9 mouse cellular contexts compared by ENCODE assay signal in the genomic region with DNA sequence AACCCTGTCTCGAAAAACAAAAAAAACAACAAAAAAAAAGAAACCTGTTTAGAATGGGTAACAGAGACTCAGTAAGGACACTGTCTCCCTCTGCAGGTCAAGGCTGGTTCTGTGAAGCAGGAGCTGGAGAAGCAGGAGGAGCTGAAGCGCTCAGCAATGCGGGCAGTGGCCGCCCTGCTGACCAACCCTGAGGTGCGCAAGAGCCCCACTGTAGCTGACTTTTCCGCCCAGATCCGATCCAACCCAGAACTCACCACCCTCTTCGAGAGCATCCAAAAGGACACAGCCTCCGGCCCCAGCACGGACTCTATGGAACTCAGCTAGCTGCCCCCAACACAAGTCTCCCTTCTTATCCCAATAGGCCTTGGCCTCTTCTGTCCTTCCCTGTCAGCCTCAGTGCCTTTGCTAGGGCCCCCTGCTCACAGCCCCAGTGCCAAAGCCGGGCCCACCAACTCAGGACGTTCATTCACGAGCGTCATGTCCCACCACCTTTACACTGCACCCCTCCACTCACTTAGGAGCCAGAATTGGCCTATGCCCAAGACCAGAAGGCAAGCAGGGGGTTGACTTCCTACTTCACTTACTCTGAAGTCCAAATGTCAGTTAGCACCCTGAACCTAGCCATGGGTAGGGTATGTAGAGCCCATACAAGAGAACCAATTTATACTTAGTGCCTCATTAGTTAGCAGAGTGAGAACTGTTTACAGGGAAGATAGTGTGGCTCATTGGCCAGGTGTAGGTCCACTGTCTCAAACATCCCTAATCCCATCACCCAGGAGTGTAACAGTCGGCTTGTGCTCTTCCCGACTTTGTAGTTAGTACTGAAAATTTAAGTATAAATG. TPM values are rescaled to one million over a fixed set of nuclear protein-coding genes. Genes with fewer than 3 reads are reported as not detected.
DNase-seq lines count a peak whose midpoint lies in the region; ATAC-seq and TF ChIP-seq lines count a peak whose summit lies in the region.
"Had no signal": no experiment of that assay in that cellular context is flagged by ENCODE, and none has a peak within 500 bp of the region (broad histone marks: within the 10 kb centered on the region; RNA-seq: fewer than 3 reads in every experiment).

No protein-coding gene starts in this region.

- no peaks in the 10 kb centered on the region for H3K27me3 ChIP-seq in embryonic facial prominence, embryonic 14.5 days (replicated peaks; ENCODE audit: control insufficient read depth, insufficient read depth, low read length)
- no peaks in the 10 kb centered on the region for H3K27me3 ChIP-seq in heart, embryonic 10.5 days (ENCODE audit: insufficient read depth, poor library complexity, severe bottlenecking)
- no peaks in the 10 kb centered on the region for H3K27me3 ChIP-seq in kidney, embryonic 14.5 days (ENCODE audit: control insufficient read depth, insufficient read depth, low read length)
- H3K27me3 ChIP-seq in testis, adult 2 months (ENCODE audit: control insufficient read depth, insufficient read depth, low read length) = no peaks in the 10 kb centered on the region
- H3K27me3 ChIP-seq: embryonic facial prominence, embryonic 15.5 days had no signal

- H3K27ac ChIP-seq in embryonic facial prominence, embryonic 14.5 days (replicated peaks; ENCODE audit: low read depth, low read length) = no peak overlapping the region
- H3K27ac ChIP-seq in heart, embryonic 10.5 days = no peak overlapping the region
- H3K27ac ChIP-seq in kidney, embryonic 14.5 days (ENCODE audit: low read depth, low read length) = peak overlapping the region; percentile 47; the same call in 1 of the 2 replicates
- H3K27ac ChIP-seq in testis, adult 2 months (ENCODE audit: control insufficient read depth, insufficient read depth, low read depth, low read length) = no peak overlapping the region
- H3K27ac ChIP-seq: embryonic facial prominence, embryonic 15.5 days had no signal

- peak; percentile 80 for DNase-seq in CD4-positive, CD25-positive, alpha-beta regulatory T cell, adult 2 months (ENCODE audit: low read depth, low spot score)
- DNase-seq in adrenal gland, postnatal 25 days = peak; percentile 70
- DNase-seq in embryonic facial prominence, embryonic 14.5 days (ENCODE audit: low spot score) = peak; percentile 80
- peak; percentile 84 for DNase-seq in heart, embryonic 10.5 days (ENCODE audit: low spot score)
- peak; percentile 68 for DNase-seq in liver
- DNase-seq in natural killer cell, adult 2 months (ENCODE audit: low spot score in 2 of 2) = peak; percentile 47 to 56

- peak; percentile 54; the same call in 1 of the 2 replicates for TF ChIP-seq CTCF in testis, adult 2 months (IDR thresholded peaks at IDR 0.05; ENCODE audit: control insufficient read depth, insufficient read depth, insufficient replicate concordance, low read depth, low read length)

- ATAC-seq in embryonic facial prominence, embryonic 14.5 days (ENCODE audit: low read depth) = peak; percentile 35
- peak; percentile 71 for ATAC-seq in kidney, embryonic 14.5 days (ENCODE audit: low FRiP score, low TSS enrichment)

- 40% methylated on average over 14 of the region's 16 CpGs for WGBS in embryonic facial prominence, embryonic 14.5 days
- WGBS in heart, embryonic 10.5 days = 45% methylated on average over 16 of the region's 16 CpGs
- WGBS in kidney, embryonic 14.5 days = 42% methylated on average over 16 of the region's 16 CpGs

- H3K9me3 ChIP-seq in embryonic facial prominence, embryonic 14.5 days (ENCODE audit: control insufficient read depth, low read length) = no peaks in the 10 kb centered on the region
- H3K9me3 ChIP-seq in heart, embryonic 10.5 days = no peaks in the 10 kb centered on the region
- H3K9me3 ChIP-seq in kidney, embryonic 14.5 days (ENCODE audit: control insufficient read depth, low read length) = no peaks in the 10 kb centered on the region
- H3K9me3 ChIP-seq: embryonic facial prominence, embryonic 15.5 days had no signal

- no peak overlapping the region for H3K4me2 ChIP-seq in embryonic facial prominence, embryonic 14.5 days (ENCODE audit: low read depth, low read length)
- H3K4me2 ChIP-seq in kidney, embryonic 14.5 days (replicated peaks; ENCODE audit: low read depth, low read length) = no peak overlapping the region
- H3K4me2 ChIP-seq: embryonic facial prominence, embryonic 15.5 days had no signal

- peaks cover 11% of the 10 kb centered on the region for H3K4me1 ChIP-seq in embryonic facial prominence, embryonic 14.5 days (ENCODE audit: control insufficient read depth, insufficient read depth, low read length)
- H3K4me1 ChIP-seq in heart, embryonic 10.5 days = peaks cover 19% of the 10 kb centered on the region
- H3K4me1 ChIP-seq in kidney, embryonic 14.5 days (ENCODE audit: control insufficient read depth, insufficient read depth, low read length) = peaks cover 15% of the 10 kb centered on the region
- peaks cover 2% of the 10 kb centered on the region for H3K4me1 ChIP-seq in testis, adult 2 months (ENCODE audit: control insufficient read depth, insufficient read depth, low read length)

- TF ChIP-seq POLR2A in testis, adult 2 months (IDR thresholded peaks at IDR 0.05; ENCODE audit: control insufficient read depth, low read depth, low read length) = no peak

- no peak overlapping the region for H3K9ac ChIP-seq in embryonic facial prominence, embryonic 14.5 days (ENCODE audit: low read depth, low read length)
- no peak overlapping the region for H3K9ac ChIP-seq in kidney, embryonic 14.5 days (ENCODE audit: low read depth, low read length)
- H3K9ac ChIP-seq: embryonic facial prominence, embryonic 15.5 days had no signal

- H3K36me3 ChIP-seq in embryonic facial prominence, embryonic 14.5 days (ENCODE audit: control insufficient read depth, insufficient read depth, low read length) = peaks cover 84% of the 10 kb centered on the region
- H3K36me3 ChIP-seq in heart, embryonic 10.5 days = peaks cover 85% of the 10 kb centered on the region
- H3K36me3 ChIP-seq in kidney, embryonic 14.5 days (ENCODE audit: control insufficient read depth, insufficient read depth, low read length) = peaks cover 81% of the 10 kb centered on the region
- H3K36me3 ChIP-seq in testis, adult 2 months (ENCODE audit: control insufficient read depth, insufficient read depth, low read length) = peaks cover 5% of the 10 kb centered on the region

- no peak overlapping the region for H3K4me3 ChIP-seq in embryonic facial prominence, embryonic 14.5 days (ENCODE audit: low read depth, low read length)
- H3K4me3 ChIP-seq in heart, embryonic 10.5 days = no peak overlapping the region
- H3K4me3 ChIP-seq in kidney, embryonic 14.5 days (ENCODE audit: low read length) = no peak overlapping the region
- no peak overlapping the region for H3K4me3 ChIP-seq in testis, adult 2 months (ENCODE audit: control insufficient read depth, low read depth, low read length)
- H3K4me3 ChIP-seq: embryonic facial prominence, embryonic 15.5 days had no signal

RNA-seq across cellular contexts. Expression of gene Rpl32, which starts 4.8 kb away (rescaled TPM):
- total RNA-seq in adrenal gland, postnatal 25 days (2021) = 1,141 and 1,199 TPM in 2 replicates
- polyA plus RNA-seq in embryonic facial prominence, embryonic 14.5 days (2014; fragmentation: Nextera tagmentation; extraction: Ambion mirVana) = 2,245 and 2,432 TPM in 2 replicates
- 1,266 and 1,290 TPM in 2 replicates for polyA plus RNA-seq in heart, embryonic 10.5 days (2016; fragmentation: Nextera tagmentation; extraction: Ambion mirVana)
- 2,535 and 3,306 TPM in 2 replicates for polyA plus RNA-seq in kidney, embryonic 14.5 days (2014; fragmentation: Nextera tagmentation; extraction: Ambion mirVana)
- polyA plus RNA-seq in testis, adult 2 months (2012; rRNA removed) = 597 and 654 TPM in 2 replicates

RNA-seq across cellular contexts. Expression of gene Cand2, which starts 29.4 kb away (rescaled TPM):
- 11.2 and 14.1 TPM in 2 replicates for total RNA-seq in adrenal gland, postnatal 25 days (2021)
- polyA plus RNA-seq in embryonic facial prominence, embryonic 14.5 days (2014; fragmentation: Nextera tagmentation; extraction: Ambion mirVana) = 36.9 and 42.6 TPM in 2 replicates
- 60.0 and 73.9 TPM in 2 replicates for polyA plus RNA-seq in heart, embryonic 10.5 days (2016; fragmentation: Nextera tagmentation; extraction: Ambion mirVana)
- polyA plus RNA-seq in kidney, embryonic 14.5 days (2014; fragmentation: Nextera tagmentation; extraction: Ambion mirVana) = 24.0 and 36.1 TPM in 2 replicates
- 7.2 TPM in 2 replicates for polyA plus RNA-seq in testis, adult 2 months (2012; rRNA removed)

RNA-seq across cellular contexts. Expression of gene Efcab12, which starts 34.5 kb away (rescaled TPM):
- total RNA-seq in adrenal gland, postnatal 25 days (2021) = 1.9 TPM in 1 of 2 replicates, not detected in the other
- polyA plus RNA-seq in embryonic facial prominence, embryonic 14.5 days (2014; fragmentation: Nextera tagmentation; extraction: Ambion mirVana) = 0.79 and 0.89 TPM in 2 replicates
- 0.46 and 0.74 TPM in 2 replicates for polyA plus RNA-seq in heart, embryonic 10.5 days (2016; fragmentation: Nextera tagmentation; extraction: Ambion mirVana)
- 1.3 and 2.1 TPM in 2 replicates for polyA plus RNA-seq in kidney, embryonic 14.5 days (2014; fragmentation: Nextera tagmentation; extraction: Ambion mirVana)
- polyA plus RNA-seq in testis, adult 2 months (2012; rRNA removed) = 26.2 and 27.6 TPM in 2 replicates

RNA-seq across cellular contexts. Expression of gene Tmem40, which starts 41.6 kb away (rescaled TPM):
- total RNA-seq in adrenal gland, postnatal 25 days (2021) = not detected in 2 replicates
- polyA plus RNA-seq in embryonic facial prominence, embryonic 14.5 days (2014; fragmentation: Nextera tagmentation; extraction: Ambion mirVana) = 7.5 and 7.8 TPM in 2 replicates
- 2.8 and 3.3 TPM in 2 replicates for polyA plus RNA-seq in heart, embryonic 10.5 days (2016; fragmentation: Nextera tagmentation; extraction: Ambion mirVana)
- polyA plus RNA-seq in kidney, embryonic 14.5 days (2014; fragmentation: Nextera tagmentation; extraction: Ambion mirVana) = 1.4 and 1.8 TPM in 2 replicates
- polyA plus RNA-seq in testis, adult 2 months (2012; rRNA removed) = 0.53 and 0.93 TPM in 2 replicates

RNA-seq across cellular contexts. Expression of gene Mbd4, which starts 49.4 kb away (rescaled TPM):
- 4.0 and 4.8 TPM in 2 replicates for total RNA-seq in adrenal gland, postnatal 25 days (2021)
- 13.3 and 13.4 TPM in 2 replicates for polyA plus RNA-seq in embryonic facial prominence, embryonic 14.5 days (2014; fragmentation: Nextera tagmentation; extraction: Ambion mirVana)
- 15.2 and 22.4 TPM in 2 replicates for polyA plus RNA-seq in heart, embryonic 10.5 days (2016; fragmentation: Nextera tagmentation; extraction: Ambion mirVana)
- 14.3 and 20.9 TPM in 2 replicates for polyA plus RNA-seq in kidney, embryonic 14.5 days (2014; fragmentation: Nextera tagmentation; extraction: Ambion mirVana)
- 6.3 and 7.6 TPM in 2 replicates for polyA plus RNA-seq in testis, adult 2 months (2012; rRNA removed)
